Mouse (Mus musculus): ENCODE measurements at regions not wholly inside any gene's neighbourhood (a gene's known extent, or its start where the extent isn't known, plus 50 kb on each side); places are given as distances from the start of the nearest gene placed in this dataset.

- Histone ChIP-seq H3K4me3 (no peak overlapping the region), H3K4me1 (no peaks in the 10 kb centered on the region), H3K9me3 (no peaks in the 10 kb centered on the region), H3K27ac (no peak overlapping the region), H3K36me3 (no peaks in the 10 kb centered on the region), H3K27me3 (ENCODE audit: insufficient read depth, poor library complexity, severe bottlenecking) (no peaks in the 10 kb centered on the region)
- 79% methylated on average over 6 of the region's 6 CpGs for WGBS
- DNase-seq (ENCODE audit: low spot score): no peak
These were observed 424.1 kb upstream of the Vwc2 start for GRCm38 (mm10) chr11:10689917-10690316.

- no peak for DNase-seq (ENCODE audit: low spot score)
- H3K4me3 ChIP-seq: no peak overlapping the region
- H3K36me3 ChIP-seq: no peaks in the 10 kb centered on the region
- H3K9me3 ChIP-seq: no peaks in the 10 kb centered on the region
- H3K4me1 ChIP-seq: no peaks in the 10 kb centered on the region
- 85% methylated on average over 1 of the region's 1 CpGs for WGBS
- H3K27me3 ChIP-seq (ENCODE audit: insufficient read depth, poor library complexity, severe bottlenecking): no peaks in the 10 kb centered on the region
- no peak overlapping the region for H3K27ac ChIP-seq
These were observed 389.0 kb upstream of the Vwc2 start for GRCm38 (mm10) chr11:10724991-10725390.

- no peaks in the 10 kb centered on the region for H3K27me3 ChIP-seq (ENCODE audit: insufficient read depth, poor library complexity, severe bottlenecking)
- H3K36me3 ChIP-seq: no peaks in the 10 kb centered on the region
- DNase-seq (ENCODE audit: low spot score): peak; percentile 79
- H3K27ac ChIP-seq: no peak overlapping the region
- H3K4me1 ChIP-seq: no peaks in the 10 kb centered on the region
- 81% methylated on average over 8 of the region's 8 CpGs for WGBS
- H3K4me3 ChIP-seq: no peak overlapping the region
- H3K9me3 ChIP-seq: no peaks in the 10 kb centered on the region
These were observed 385.0 kb upstream of the Vwc2 start for GRCm38 (mm10) chr11:10728818-10729549.

All from heart, embryonic 10.5 days (tissue).